8 mouse cellular contexts compared by ENCODE assay signal in the genomic region with DNA sequence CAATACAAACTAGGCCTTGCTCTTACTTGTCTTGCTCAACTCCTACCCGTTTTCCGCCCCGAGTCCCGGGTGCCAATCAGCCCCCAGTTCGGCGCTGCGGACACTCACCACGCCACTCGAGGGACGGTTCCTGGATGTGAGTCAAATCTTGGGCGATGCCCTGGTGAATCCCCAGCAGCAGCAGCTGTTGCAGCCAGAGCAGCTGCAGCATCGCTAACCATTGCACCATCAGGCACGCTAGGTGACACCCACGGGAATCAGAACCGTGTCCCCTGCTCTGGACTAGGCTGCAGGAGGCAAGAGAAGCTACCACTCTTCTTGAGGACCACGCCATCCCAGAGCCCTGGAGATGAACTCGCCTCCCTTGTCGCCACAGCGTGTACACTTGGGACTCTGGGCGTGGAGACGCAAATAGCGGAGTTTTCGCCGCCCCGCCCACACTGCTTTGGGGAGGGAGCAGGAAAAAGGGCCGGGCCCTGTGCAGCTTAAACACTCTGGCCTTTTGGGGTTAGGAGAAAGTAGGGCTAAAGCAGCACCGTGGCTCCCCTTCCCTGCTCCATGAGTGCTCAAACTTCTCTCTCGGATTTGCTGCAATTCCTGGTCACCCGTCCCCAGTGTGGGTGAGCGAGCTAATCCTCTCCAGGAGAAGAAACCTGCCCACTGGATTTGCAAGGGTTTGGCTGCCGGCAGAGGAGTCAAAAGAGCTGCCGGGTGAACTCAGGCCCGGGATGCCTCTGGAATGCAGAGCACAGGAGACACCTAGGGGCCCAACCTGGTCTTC. TPM values are rescaled to one million over a fixed set of nuclear protein-coding genes. Genes with fewer than 3 reads are reported as not detected.
DNase-seq lines count a peak whose midpoint lies in the region; ATAC-seq and TF ChIP-seq lines count a peak whose summit lies in the region.

A gene (minus strand): TSS at position 407 of the 781 bp plus-strand sequence.

- no peaks in the 10 kb centered on the region for H3K36me3 ChIP-seq in intestine, postnatal 0 days (ENCODE audit: control insufficient read depth, insufficient read depth)
- H3K36me3 ChIP-seq in neural tube, embryonic 15.5 days = no peaks in the 10 kb centered on the region

- peak; percentile 74 for ATAC-seq in frontal cortex, adult (ENCODE audit: low TSS enrichment)
- peak; percentile 33 for ATAC-seq in intestine, postnatal 0 days
- ATAC-seq in neural tube, embryonic 15.5 days (ENCODE audit: low FRiP score) = 0 out of 2 replicates have a peak, but pooled peaks have one; percentile 21

- peak within 1 kb of the TSS; percentile 66 for H3K4me2 ChIP-seq in intestine, postnatal 0 days (replicated peaks; ENCODE audit: low read depth)
- peak within 1 kb of the TSS; percentile 72 for H3K4me2 ChIP-seq in neural tube, embryonic 15.5 days

- no peak for TF ChIP-seq POLR2A in cortical plate, adult 2 months (IDR thresholded peaks at IDR 0.05; ENCODE audit: extremely low read depth, insufficient read depth, low read length)

- TF ChIP-seq CTCF in cortical plate, adult 2 months (IDR thresholded peaks at IDR 0.05; ENCODE audit: extremely low read depth, insufficient read depth, low read length) = 0 out of 2 replicates have a peak, but pooled peaks have one; percentile 3
- peak; percentile 45 for TF ChIP-seq CTCF in intestine, postnatal 0 days (IDR thresholded peaks at IDR 0.05; ENCODE audit: low read depth)

- WGBS in intestine, postnatal 0 days = 6% methylated on average over 33 of the region's 33 CpGs
- 5% methylated on average over 33 of the region's 33 CpGs for WGBS in neural tube, embryonic 15.5 days

- H3K4me1 ChIP-seq in cortical plate, adult 2 months (ENCODE audit: control insufficient read depth, insufficient read depth, low read length) = no peaks in the 10 kb centered on the region
- 0 out of 2 replicates have a peak, but pooled peaks cover 3% of the 10 kb centered on the region for H3K4me1 ChIP-seq in intestine, postnatal 0 days (replicated peaks; ENCODE audit: control insufficient read depth, insufficient read depth, low read length)
- H3K4me1 ChIP-seq in neural tube, embryonic 15.5 days = peaks cover 11% of the 10 kb centered on the region

- H3K27me3 ChIP-seq in intestine, postnatal 0 days (replicated peaks; ENCODE audit: control insufficient read depth, insufficient read depth, low read length) = no peaks in the 10 kb centered on the region
- peaks cover 9% of the 10 kb centered on the region; the same call in 1 of the 2 replicates for H3K27me3 ChIP-seq in neural tube, embryonic 15.5 days (replicated peaks)

- H3K9me3 ChIP-seq in intestine, postnatal 0 days (ENCODE audit: control insufficient read depth) = no peaks in the 10 kb centered on the region
- no peaks in the 10 kb centered on the region for H3K9me3 ChIP-seq in neural tube, embryonic 15.5 days (replicated peaks)

- DNase-seq in frontal cortex, adult 2 months (ENCODE audit: extremely low spot score in 1 of 2, low spot score in 1 of 2) = no peak
- DNase-seq in heart, adult 11 months = peak; percentile 96
- DNase-seq in lung, adult 18-20 months = peak; percentile 55 to 58
- peak; percentile 52 for DNase-seq in yolk sac, embryonic 10.5 days (ENCODE audit: low spot score)

- peak within 1 kb of the TSS; percentile 24; the same call in 1 of the 2 replicates for H3K9ac ChIP-seq in intestine, postnatal 0 days (ENCODE audit: low read depth, low read length)
- H3K9ac ChIP-seq in neural tube, embryonic 15.5 days (replicated peaks) = peak within 1 kb of the TSS; percentile 36

- H3K27ac ChIP-seq in cortical plate, adult 2 months (ENCODE audit: insufficient read depth, low read length) = no peak within 1 kb of the TSS
- H3K27ac ChIP-seq in intestine, postnatal 0 days (ENCODE audit: low read depth, low read length) = no peak within 1 kb of the TSS
- H3K27ac ChIP-seq in neural tube, embryonic 15.5 days (replicated peaks) = no peak within 1 kb of the TSS

- H3K4me3 ChIP-seq in cortical plate, adult 2 months (ENCODE audit: insufficient read depth, low read length) = peak within 1 kb of the TSS; percentile 14
- peak within 1 kb of the TSS; percentile 43 for H3K4me3 ChIP-seq in intestine, postnatal 0 days (ENCODE audit: low read depth, low read length)
- peak within 1 kb of the TSS; percentile 36 for H3K4me3 ChIP-seq in neural tube, embryonic 15.5 days (replicated peaks)

RNA-seq across cellular contexts. Expression of the gene that starts here (rescaled TPM):
- polyA plus RNA-seq in frontal cortex, adult 2 months (2012; rRNA removed) = 0.32 and 0.57 TPM in 2 replicates
- polyA plus RNA-seq in cortical plate, adult 2 months (2012; rRNA removed) = 0.31 and 0.51 TPM in 2 replicates
- polyA plus RNA-seq in intestine, postnatal 0 days (2015; fragmentation: Nextera tagmentation; extraction: Ambion mirVana) = 0.85 and 0.96 TPM in 2 replicates
- 0.37 and 0.47 TPM in 2 replicates for polyA plus RNA-seq in neural tube, embryonic 15.5 days (2015; fragmentation: Nextera tagmentation; extraction: Ambion mirVana)

Comparison
In these comparisons a context has a peak if more than half of its experiments do, and no peak if none do; other contexts are left out.
1. Peak in ATAC-seq, H3K4me3 ChIP-seq, H3K9ac ChIP-seq and H3K4me2 ChIP-seq in intestine, postnatal 0 days; RNA of the gene not detected or under 1 TPM.
2. Peak in ATAC-seq, H3K4me3 ChIP-seq, H3K9ac ChIP-seq and H3K4me2 ChIP-seq in neural tube, embryonic 15.5 days; RNA of the gene not detected or under 1 TPM.
3. ATAC-seq: peak in every context shown above with its lines; median percentile 74 in frontal cortex, adult; 33 in intestine, postnatal 0 days; 21 in neural tube, embryonic 15.5 days.
4. DNase-seq: peak in heart, adult 11 months (single experiment), lung, adult 18-20 months (2 of 2) and yolk sac, embryonic 10.5 days (single experiment); none in frontal cortex, adult 2 months (0 of 2).
5. Peak in every context shown above with its lines, with median percentiles within 50 percentile points of each other: H3K4me3 ChIP-seq.